Mouse (Mus musculus): ENCODE measurements at regions not wholly inside any gene's neighbourhood (a gene's known extent, or its start where the extent isn't known, plus 50 kb on each side); places are given as distances from the start of the nearest gene placed in this dataset.
A peak's percentile ranks its signal among the peaks of the same experiment; 100 is the strongest.

DNA sequence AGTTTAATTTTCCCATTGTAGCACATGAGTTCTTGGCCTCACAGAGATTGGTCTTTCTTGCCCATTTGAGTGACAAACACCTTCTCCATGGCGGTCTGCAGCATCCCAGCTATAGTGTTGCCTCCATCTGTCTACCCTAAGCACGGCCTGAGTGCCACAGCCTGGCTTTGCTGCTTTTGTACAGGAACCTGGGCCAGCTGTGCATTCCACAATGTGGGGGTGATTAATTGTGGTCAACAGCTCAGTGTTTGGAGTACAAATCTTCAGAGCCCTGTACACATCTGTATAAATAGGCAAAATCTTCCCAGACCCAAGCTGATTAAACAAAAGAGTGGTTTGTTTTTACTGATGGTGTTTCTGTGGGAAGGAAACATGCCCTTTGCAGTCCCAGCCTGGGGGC is 145.3 kb upstream of the Arg1 start:
- ATAC-seq (ENCODE audit: low FRiP score, low TSS enrichment) = no peak
- 57% methylated on average over 2 of the region's 2 CpGs for WGBS
- no peaks in the 10 kb centered on the region for H3K27me3 ChIP-seq (ENCODE audit: insufficient read depth, low read length)

DNA sequence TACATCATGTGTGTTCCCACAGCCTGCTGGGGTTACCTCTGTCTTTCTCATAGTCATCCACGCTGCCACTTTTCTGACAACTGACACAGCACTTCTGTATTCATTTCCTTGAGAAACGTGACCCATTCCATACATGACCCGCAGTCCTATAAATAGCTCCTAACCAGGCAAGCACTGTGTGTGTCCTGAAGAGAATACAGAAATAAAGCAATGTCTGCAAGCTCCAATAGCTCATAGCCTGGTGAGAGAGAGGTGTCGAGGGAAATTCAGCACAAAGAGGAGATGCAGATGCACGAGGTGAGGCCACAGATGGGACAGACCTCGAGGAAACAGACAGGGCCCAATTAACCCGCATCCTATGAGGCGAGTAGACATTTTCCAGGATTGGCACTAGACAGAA is 141.0 kb upstream of the Arg1 start:
- Histone ChIP-seq H3K9ac (replicated peaks; ENCODE audit: low read length) (no peak overlapping the region), H3K4me2 (replicated peaks; ENCODE audit: low read depth, low read length) (no peak overlapping the region), H3K27ac (ENCODE audit: low read length) (no peak overlapping the region), H3K36me3 (ENCODE audit: insufficient read depth, low read length) (no peaks in the 10 kb centered on the region), H3K27me3 (ENCODE audit: insufficient read depth, low read length) (no peaks in the 10 kb centered on the region), H3K9me3 (ENCODE audit: low read length) (peaks cover 5% of the 10 kb centered on the region; the same call in 1 of the 2 replicates), H3K4me1 (ENCODE audit: insufficient read depth, low read length) (no peaks in the 10 kb centered on the region), H3K4me3 (ENCODE audit: low read length) (no peak overlapping the region)
- ATAC-seq (ENCODE audit: low FRiP score, low TSS enrichment) = no peak
- WGBS = 55% methylated on average over 8 of the region's 8 CpGs

More for the DNA sequence above, 145.3 kb upstream of the Arg1 start:
- H3K4me2 ChIP-seq (replicated peaks; ENCODE audit: low read depth, low read length) = no peak overlapping the region
- peaks cover 5% of the 10 kb centered on the region; the same call in 1 of the 2 replicates for H3K9me3 ChIP-seq (ENCODE audit: low read length)
- no peak overlapping the region for H3K27ac ChIP-seq (ENCODE audit: low read length)
- no peak overlapping the region for H3K4me3 ChIP-seq (ENCODE audit: low read length)
- no peaks in the 10 kb centered on the region for H3K36me3 ChIP-seq (ENCODE audit: insufficient read depth, low read length)
- no peak overlapping the region for H3K9ac ChIP-seq (replicated peaks; ENCODE audit: low read length)
- no peaks in the 10 kb centered on the region for H3K4me1 ChIP-seq (ENCODE audit: insufficient read depth, low read length)

DNA sequence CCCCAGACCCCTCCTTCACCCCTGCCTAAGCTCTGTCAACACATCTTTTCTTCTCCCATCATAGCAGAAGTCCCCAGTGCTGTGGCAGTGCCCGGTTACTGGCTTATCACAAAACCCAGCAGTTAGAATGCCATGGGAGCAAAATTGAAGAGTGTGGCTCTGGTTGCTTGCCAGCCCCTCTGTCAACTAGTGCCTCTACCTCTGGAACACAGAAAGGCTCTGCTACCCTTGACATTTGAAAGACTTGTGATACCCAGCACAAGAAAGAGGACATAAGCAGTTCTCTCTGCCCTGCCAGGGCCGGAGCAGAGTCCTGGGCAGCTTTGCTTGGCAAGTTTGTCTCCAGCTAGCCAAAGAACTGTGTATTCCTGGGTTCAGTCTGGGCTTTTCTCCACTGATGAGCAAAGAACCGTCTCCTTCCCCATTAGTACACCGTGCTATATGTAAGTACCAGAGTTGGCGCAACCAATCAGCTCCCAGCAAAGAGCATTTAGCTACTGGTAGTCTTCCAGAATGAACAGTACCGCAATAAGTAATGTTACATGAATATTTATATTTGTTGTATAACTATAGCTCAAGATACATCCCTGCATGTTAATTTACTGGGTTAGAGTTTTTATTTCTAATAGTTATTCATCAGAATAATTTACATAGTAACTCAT is 137.5 kb upstream of the Arg1 start:
- H3K4me1 ChIP-seq (ENCODE audit: insufficient read depth, low read length) = peaks cover 6% of the 10 kb centered on the region
- no peak overlapping the region for H3K4me3 ChIP-seq (ENCODE audit: low read length)
- WGBS = 91% methylated on average over 6 of the region's 6 CpGs
- peaks cover under 1% of the 10 kb centered on the region; the same call in 1 of the 2 replicates for H3K9me3 ChIP-seq (ENCODE audit: low read length)
- no peak overlapping the region for H3K27ac ChIP-seq (ENCODE audit: low read length)
- no peaks in the 10 kb centered on the region for H3K27me3 ChIP-seq (ENCODE audit: insufficient read depth, low read length)
- no peak overlapping the region for H3K4me2 ChIP-seq (replicated peaks; ENCODE audit: low read depth, low read length)
- H3K36me3 ChIP-seq (ENCODE audit: insufficient read depth, low read length) = no peaks in the 10 kb centered on the region
- H3K9ac ChIP-seq (replicated peaks; ENCODE audit: low read length) = no peak overlapping the region
- no peak for ATAC-seq (ENCODE audit: low FRiP score, low TSS enrichment)

DNA sequence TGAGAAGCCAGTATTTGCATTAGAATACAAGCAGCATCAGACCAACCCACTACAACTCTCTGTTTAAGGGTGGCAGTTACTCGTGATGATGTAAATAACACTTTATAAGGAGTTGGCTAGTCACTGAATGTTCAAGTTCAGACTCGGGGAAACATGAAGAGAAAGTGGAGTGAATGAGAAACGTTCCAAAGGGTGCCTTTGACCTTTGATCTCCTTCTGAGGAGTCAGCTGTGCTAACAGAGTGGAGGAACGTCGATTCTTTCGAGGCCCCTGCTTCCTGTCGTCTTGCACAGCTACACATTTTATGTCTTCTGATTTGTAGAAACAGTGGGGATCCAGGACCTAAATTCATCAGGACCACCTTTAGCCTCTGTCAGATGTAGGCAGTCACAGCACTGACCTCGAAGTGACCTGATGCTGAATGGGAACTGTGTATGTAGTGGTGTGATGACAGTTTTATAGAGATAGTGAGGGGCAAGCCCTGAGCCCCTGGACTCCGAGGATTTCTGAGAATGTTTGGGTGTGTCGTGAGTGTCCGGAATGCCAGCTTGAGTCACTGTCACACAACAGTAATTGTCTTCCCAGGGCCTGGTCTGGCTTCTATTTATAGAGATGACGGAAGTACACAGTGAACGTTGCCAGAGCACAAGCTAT is 134.2 kb upstream of the Arg1 start:
- Histone ChIP-seq H3K4me2 (replicated peaks; ENCODE audit: low read depth, low read length) (no peak overlapping the region), H3K4me3 (ENCODE audit: low read length) (no peak overlapping the region), H3K36me3 (ENCODE audit: insufficient read depth, low read length) (no peaks in the 10 kb centered on the region), H3K27me3 (ENCODE audit: insufficient read depth, low read length) (no peaks in the 10 kb centered on the region), H3K27ac (ENCODE audit: low read length) (no peak overlapping the region), H3K9me3 (ENCODE audit: low read length) (no peaks in the 10 kb centered on the region), H3K4me1 (ENCODE audit: insufficient read depth, low read length) (peaks cover 6% of the 10 kb centered on the region), H3K9ac (replicated peaks; ENCODE audit: low read length) (no peak overlapping the region)
- WGBS = 18% methylated on average over 13 of the region's 13 CpGs
- peak; percentile 23; the same call in 1 of the 2 replicates for ATAC-seq (ENCODE audit: low FRiP score, low TSS enrichment)

DNA sequence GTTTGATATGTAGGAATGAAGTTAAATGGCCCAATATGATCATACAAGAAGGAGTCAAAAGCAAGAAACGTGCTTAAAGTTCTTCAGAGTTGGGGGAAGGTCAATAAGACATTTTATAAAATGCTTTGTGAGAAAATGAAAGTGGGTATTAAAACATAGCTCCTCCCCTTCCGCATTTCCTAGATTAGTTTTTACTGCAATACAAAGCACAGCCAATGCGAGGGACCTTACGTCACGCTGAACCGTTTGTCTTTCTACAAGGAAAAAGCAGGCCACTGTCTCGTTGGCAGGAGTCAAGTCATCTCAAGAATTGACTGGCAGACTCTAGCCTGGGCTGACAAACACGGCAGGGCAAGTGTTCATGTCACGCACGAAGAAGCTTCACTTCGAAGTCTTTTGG is 131.4 kb upstream of the Arg1 start:
- H3K27me3 ChIP-seq (ENCODE audit: insufficient read depth, low read length) = no peaks in the 10 kb centered on the region
- 83% methylated on average over 11 of the region's 11 CpGs for WGBS
- no peaks in the 10 kb centered on the region for H3K36me3 ChIP-seq (ENCODE audit: insufficient read depth, low read length)
- no peak overlapping the region for H3K4me2 ChIP-seq (replicated peaks; ENCODE audit: low read depth, low read length)
- no peak overlapping the region for H3K27ac ChIP-seq (ENCODE audit: low read length)
- no peak overlapping the region for H3K9ac ChIP-seq (replicated peaks; ENCODE audit: low read length)
- peaks cover 6% of the 10 kb centered on the region for H3K4me1 ChIP-seq (ENCODE audit: insufficient read depth, low read length)
- H3K4me3 ChIP-seq (ENCODE audit: low read length) = no peak overlapping the region
- no peak for ATAC-seq (ENCODE audit: low FRiP score, low TSS enrichment)
- no peaks in the 10 kb centered on the region for H3K9me3 ChIP-seq (ENCODE audit: low read length)

DNA sequence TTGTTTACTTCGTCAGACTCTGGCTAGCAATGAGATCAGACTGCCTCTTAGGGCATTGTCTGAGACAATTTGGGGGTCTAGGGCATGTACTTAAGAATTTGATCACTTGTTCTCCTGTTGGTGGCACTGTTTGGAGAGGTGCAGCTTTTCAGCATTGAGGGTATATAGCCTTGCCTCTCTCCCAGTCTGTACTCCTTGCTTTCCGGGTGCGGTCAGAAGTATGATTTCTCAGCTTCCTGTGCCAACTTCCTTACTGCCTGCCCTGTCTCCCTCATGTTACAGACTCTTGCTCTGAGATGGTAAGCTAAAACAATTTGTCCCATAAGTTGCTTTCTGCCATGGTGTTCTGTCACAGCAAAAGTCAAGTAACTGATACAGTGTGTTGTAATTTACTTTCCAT is 124.7 kb upstream of the Arg1 start:
- no peak for ATAC-seq (ENCODE audit: low FRiP score, low TSS enrichment)
- no peaks in the 10 kb centered on the region for H3K36me3 ChIP-seq (ENCODE audit: insufficient read depth, low read length)
- no peak overlapping the region for H3K4me3 ChIP-seq (ENCODE audit: low read length)
- H3K9me3 ChIP-seq (ENCODE audit: low read length) = peaks cover 3% of the 10 kb centered on the region
- H3K4me1 ChIP-seq (ENCODE audit: insufficient read depth, low read length) = no peaks in the 10 kb centered on the region
- 70% methylated on average over 3 of the region's 3 CpGs for WGBS
- no peak overlapping the region for H3K4me2 ChIP-seq (replicated peaks; ENCODE audit: low read depth, low read length)
- H3K27me3 ChIP-seq (ENCODE audit: insufficient read depth, low read length) = no peaks in the 10 kb centered on the region
- H3K27ac ChIP-seq (ENCODE audit: low read length) = no peak overlapping the region
- no peak overlapping the region for H3K9ac ChIP-seq (replicated peaks; ENCODE audit: low read length)

DNA sequence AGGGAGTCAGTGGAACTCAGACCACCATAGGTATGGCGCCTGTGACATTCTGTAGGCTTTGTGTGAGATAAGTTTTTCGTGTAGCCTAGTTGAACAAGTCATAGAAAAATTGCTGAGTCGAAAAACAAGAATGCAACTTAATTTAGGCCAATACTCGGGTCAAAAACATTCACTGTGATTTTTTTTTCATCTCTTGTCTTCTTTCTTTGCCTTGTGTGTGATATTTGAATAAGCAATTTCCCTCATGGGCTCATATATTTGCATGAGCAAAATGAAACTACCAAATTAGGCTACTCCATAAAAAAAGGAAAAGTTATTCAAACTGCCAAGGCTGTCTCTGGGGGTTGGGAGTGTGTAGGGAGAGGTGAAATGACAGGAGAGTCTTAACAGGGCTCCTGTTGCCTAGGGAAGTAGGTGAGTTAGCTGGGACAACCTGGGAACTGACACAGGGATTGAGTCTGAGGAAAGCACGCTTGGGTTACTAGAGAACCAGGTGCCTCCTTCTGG is 124.1 kb upstream of the Arg1 start:
- WGBS = 86% methylated on average over 5 of the region's 5 CpGs
- Histone ChIP-seq H3K27ac (ENCODE audit: low read length) (no peak overlapping the region), H3K36me3 (ENCODE audit: insufficient read depth, low read length) (no peaks in the 10 kb centered on the region), H3K27me3 (ENCODE audit: insufficient read depth, low read length) (no peaks in the 10 kb centered on the region), H3K4me3 (ENCODE audit: low read length) (no peak overlapping the region), H3K9ac (replicated peaks; ENCODE audit: low read length) (no peak overlapping the region), H3K4me2 (replicated peaks; ENCODE audit: low read depth, low read length) (no peak overlapping the region), H3K4me1 (ENCODE audit: insufficient read depth, low read length) (no peaks in the 10 kb centered on the region), H3K9me3 (ENCODE audit: low read length) (peaks cover 3% of the 10 kb centered on the region)
- no peak for ATAC-seq (ENCODE audit: low FRiP score, low TSS enrichment)

DNA sequence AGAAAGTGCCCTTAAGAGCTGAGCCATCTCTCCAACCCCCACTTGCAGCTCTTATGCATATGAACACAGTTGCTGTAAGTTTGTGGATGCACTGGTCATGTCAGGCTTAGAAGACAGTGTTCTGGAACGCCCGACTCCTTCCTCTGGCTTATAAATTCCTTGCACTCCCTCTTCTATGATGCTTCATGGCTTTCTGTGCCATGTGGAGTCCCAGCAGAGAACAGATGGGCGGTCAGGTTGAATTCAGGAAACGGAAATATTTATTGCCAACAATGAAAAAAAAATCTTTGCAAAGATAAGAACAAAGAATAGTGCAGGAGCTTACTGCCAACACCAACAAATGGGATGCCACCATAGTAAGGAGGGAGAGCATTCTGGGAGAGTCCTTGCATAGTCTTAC is 113.9 kb upstream of the Arg1 start:
- Histone ChIP-seq H3K9me3 (ENCODE audit: low read length) (0 out of 2 replicates have a peak, but pooled peaks cover 2% of the 10 kb centered on the region), H3K36me3 (ENCODE audit: insufficient read depth, low read length) (no peaks in the 10 kb centered on the region), H3K27me3 (ENCODE audit: insufficient read depth, low read length) (no peaks in the 10 kb centered on the region), H3K4me3 (ENCODE audit: low read length) (no peak overlapping the region), H3K4me1 (ENCODE audit: insufficient read depth, low read length) (no peaks in the 10 kb centered on the region), H3K9ac (replicated peaks; ENCODE audit: low read length) (no peak overlapping the region), H3K4me2 (replicated peaks; ENCODE audit: low read depth, low read length) (no peak overlapping the region), H3K27ac (ENCODE audit: low read length) (no peak overlapping the region)
- no peak for ATAC-seq (ENCODE audit: low FRiP score, low TSS enrichment)
- WGBS = 77% methylated on average over 4 of the region's 4 CpGs

DNA sequence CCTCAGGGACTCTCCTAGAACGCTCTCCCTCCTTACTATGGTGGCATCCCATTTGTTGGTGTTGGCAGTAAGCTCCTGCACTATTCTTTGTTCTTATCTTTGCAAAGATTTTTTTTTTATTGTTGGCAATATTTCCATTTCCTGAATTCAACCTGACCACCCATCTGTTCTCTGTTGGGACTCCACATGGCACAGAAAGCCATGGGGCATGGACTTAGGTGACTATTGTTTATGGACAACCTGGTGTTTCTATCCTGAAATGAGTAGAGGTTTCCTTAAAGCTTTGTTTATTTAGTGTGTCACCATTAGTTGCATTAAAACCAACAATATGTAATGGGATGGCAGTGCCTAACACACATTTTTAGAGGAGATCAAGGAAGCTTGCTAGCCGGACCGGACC is 112.6 kb upstream of the Arg1 start:
- 87% methylated on average over 3 of the region's 3 CpGs for WGBS
- H3K36me3 ChIP-seq (ENCODE audit: insufficient read depth, low read length) = no peaks in the 10 kb centered on the region
- ATAC-seq (ENCODE audit: low FRiP score, low TSS enrichment) = no peak
- H3K9ac ChIP-seq (replicated peaks; ENCODE audit: low read length) = no peak overlapping the region
- H3K4me3 ChIP-seq (ENCODE audit: low read length) = no peak overlapping the region
- H3K9me3 ChIP-seq (ENCODE audit: low read length) = 0 out of 2 replicates have a peak, but pooled peaks cover 2% of the 10 kb centered on the region
- H3K4me1 ChIP-seq (ENCODE audit: insufficient read depth, low read length) = no peaks in the 10 kb centered on the region
- no peak overlapping the region for H3K4me2 ChIP-seq (replicated peaks; ENCODE audit: low read depth, low read length)
- H3K27me3 ChIP-seq (ENCODE audit: insufficient read depth, low read length) = no peaks in the 10 kb centered on the region
- H3K27ac ChIP-seq (ENCODE audit: low read length) = no peak overlapping the region

DNA sequence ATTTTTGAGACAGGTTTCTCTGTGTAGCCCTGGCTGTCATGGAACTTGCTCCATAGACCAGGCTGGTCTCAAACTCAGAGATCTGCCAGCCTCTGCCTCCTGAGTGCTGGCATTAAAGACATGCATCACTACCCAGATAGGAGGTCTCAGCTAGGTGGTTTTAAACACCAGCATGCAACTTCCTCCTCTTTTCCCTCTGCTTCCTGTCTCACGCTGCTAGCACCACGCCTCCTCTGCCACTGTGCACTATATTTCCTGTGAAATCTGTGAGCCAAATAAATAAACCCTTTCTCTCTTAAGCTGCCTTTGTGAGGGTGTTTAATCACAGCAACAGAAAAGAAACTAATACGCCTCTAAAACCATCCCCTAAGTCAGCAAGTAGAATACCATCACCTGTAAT is 109.6 kb upstream of the Arg1 start:
- Histone ChIP-seq H3K4me3 (ENCODE audit: low read length) (no peak overlapping the region), H3K36me3 (ENCODE audit: insufficient read depth, low read length) (no peaks in the 10 kb centered on the region), H3K9ac (replicated peaks; ENCODE audit: low read length) (no peak overlapping the region), H3K27me3 (ENCODE audit: insufficient read depth, low read length) (no peaks in the 10 kb centered on the region), H3K27ac (ENCODE audit: low read length) (no peak overlapping the region), H3K4me1 (ENCODE audit: insufficient read depth, low read length) (no peaks in the 10 kb centered on the region), H3K4me2 (replicated peaks; ENCODE audit: low read depth, low read length) (no peak overlapping the region), H3K9me3 (ENCODE audit: low read length) (0 out of 2 replicates have a peak, but pooled peaks cover 2% of the 10 kb centered on the region)
- WGBS = 77% methylated on average over 3 of the region's 3 CpGs
- ATAC-seq (ENCODE audit: low FRiP score, low TSS enrichment) = no peak

All from kidney, embryonic 16.5 days (tissue).